Mouse (Mus musculus) ES-E14 (cell line): ENCODE results near the gene Zfp64. TPM values are rescaled to one million over a fixed set of nuclear protein-coding genes. Genes with fewer than 3 reads are reported as not detected.

Source experiments
- DNase-seq: peaks from one replicate; pipeline ENCODE4 v3.0.0-alpha.2; 2013; ENCODE audit warnings: low read depth, low spot score
- H3K27ac ChIP-seq: 2 replicates; pipeline ENCODE4 v1.5.1; 2012; ENCODE audit warnings: low read depth, mild to moderate bottlenecking, low read length, moderate library complexity, mixed read lengths; ENCODE audit not compliant: poor library complexity, insufficient read depth, severe bottlenecking
- H3K36me3 ChIP-seq: 2 replicates; pipeline ENCODE4 v1.6.1; 2012; ENCODE audit warnings: mild to moderate bottlenecking, low read length, moderate library complexity, mixed read lengths; ENCODE audit not compliant: control insufficient read depth, poor library complexity, insufficient read depth, severe bottlenecking
- H3K4me1 ChIP-seq, 2 experiments: fragments of 150-350 bp in 1 of 2; sonication (generic) in 1 of 2; 2 replicates each; pipeline ENCODE4 v1.6.1; 2012; ENCODE audit warnings: low read length in 2 of 2, mild to moderate bottlenecking in 1 of 2, mixed read lengths in 1 of 2; ENCODE audit not compliant: control insufficient read depth in 2 of 2, insufficient read depth in 2 of 2, poor library complexity in 1 of 2
- H3K4me3 ChIP-seq, 2 experiments: fragments of 150-350 bp in 1 of 2; sonication (generic) in 1 of 2; 2 replicates each; pipeline ENCODE4 v1.5.1; 2012; ENCODE audit warnings: low read length in 2 of 2, low read depth in 1 of 2, mild to moderate bottlenecking in 1 of 2, mixed read lengths in 1 of 2; ENCODE audit not compliant: insufficient read depth in 1 of 2, poor library complexity in 1 of 2, severe bottlenecking in 1 of 2
- H3K9ac ChIP-seq: 2 replicates; pipeline ENCODE4 v1.6.1; 2012; ENCODE audit warnings: low read depth, mild to moderate bottlenecking, low read length, mixed read lengths; ENCODE audit not compliant: poor library complexity, insufficient read depth, severe bottlenecking
- H3K9me3 ChIP-seq: fragments of 150-350 bp; sonication (generic); 2 replicates; pipeline ENCODE4 v1.6.1; 2012; ENCODE audit warnings: low read depth, mild to moderate bottlenecking, low read length; ENCODE audit not compliant: control insufficient read depth, insufficient read depth
- CHD2 ChIP-seq: IDR thresholded peaks from 2 replicates; pipeline ENCODE4 v1.6.1; 2014; ENCODE audit warnings: mild to moderate bottlenecking, low read depth, low read length, inconsistent platforms
- HCFC1 ChIP-seq: IDR thresholded peaks from 2 replicates; pipeline ENCODE4 v1.6.1; 2012; ENCODE audit warnings: low read length, inconsistent platforms, borderline replicate concordance; ENCODE audit not compliant: insufficient read depth
- MAFK ChIP-seq: IDR thresholded peaks from 2 replicates; pipeline ENCODE4 v1.6.1; 2014; ENCODE audit warnings: mild to moderate bottlenecking, low read depth, low read length, inconsistent platforms; ENCODE audit not compliant: insufficient read depth
- ZC3H11A ChIP-seq: IDR thresholded peaks from 2 replicates; pipeline ENCODE4 v1.6.1; 2012; ENCODE audit warnings: low read depth, mild to moderate bottlenecking, inconsistent platforms, low read length, borderline replicate concordance
- ZNF384 ChIP-seq: IDR thresholded peaks from 2 replicates; pipeline ENCODE4 v1.6.1; 2012; ENCODE audit warnings: low read depth, low read length, inconsistent platforms
- in situ Hi-C, 2 experiments: fragments of 600-800 bp; cut with MboI; formaldehyde crosslinking; loops; one replicate each; pipeline ENCODE4 v1.15.1; 2025; ENCODE audit warnings: low sequenced_read_pairs in 2 of 2, inconsistent platforms in 1 of 2; ENCODE audit not compliant: unreplicated experiment in 2 of 2
- total RNA-seq: library from RNA; depleted of rRNA; stranded (reverse); fragments of 300-350 nt; gene quantifications from 2 replicates; pipeline ENCODE4 v1.2.3, GENCODE M21; 2012

Zfp64 gene
- total RNA-seq, 1 experiment = 54.4 TPM

- H3K9ac ChIP-seq = no peak overlapping the region
- no peak for TF ChIP-seq ZNF384
- no peak for TF ChIP-seq HCFC1
- DNase-seq = no peak
- H3K4me3 ChIP-seq = no peak overlapping the region
- in situ Hi-C loops = loop anchor here in 1 of 2 experiments (25.0 kb wide), 1 partner anchor 630 kb away; no protein-coding TSS in a partner anchor
- peaks cover 0 to 10% of the 10 kb centered on the region in 2 experiments; a peak in 2 of 4 replicates for H3K4me1 ChIP-seq
- no peaks in the 10 kb centered on the region for H3K9me3 ChIP-seq
- H3K36me3 ChIP-seq = no peaks in the 10 kb centered on the region
- H3K27ac ChIP-seq = no peak overlapping the region
Observed at GRCm38 (mm10) chr2:168892057-168892456, 63.3 kb downstream of the Zfp64 start.

GRCm38 (mm10) chr2:168884641-168885040 lies 70.7 kb downstream of the Zfp64 start:
- H3K27ac ChIP-seq = no peak overlapping the region
- TF ChIP-seq HCFC1 = no peak
- no peak for TF ChIP-seq CHD2
- TF ChIP-seq ZC3H11A = no peak
- TF ChIP-seq ZNF384 = no peak
- no peak for TF ChIP-seq MAFK
- H3K4me1 ChIP-seq = 0 out of 4 replicates have a peak, but pooled peaks cover 2 to 3% of the 10 kb centered on the region in 2 experiments
- no peaks in the 10 kb centered on the region for H3K9me3 ChIP-seq
- in situ Hi-C loops = loop anchor here in 1 of 2 experiments (25.0 kb wide), 1 partner anchor 622 kb away; no protein-coding TSS in a partner anchor
- H3K4me3 ChIP-seq = no peak overlapping the region
- no peak overlapping the region for H3K9ac ChIP-seq
- no peak for DNase-seq
- no peaks in the 10 kb centered on the region for H3K36me3 ChIP-seq

- in situ Hi-C loops = loop anchor here in 1 of 2 experiments (25.0 kb wide), 1 partner anchor 621 kb away; no protein-coding TSS in a partner anchor
Observed at GRCm38 (mm10) chr2:168882997-168883396, 72.4 kb downstream of the Zfp64 start.

GRCm38 (mm10) chr2:168881927-168882326 lies 73.5 kb downstream of the Zfp64 start:
- no peak overlapping the region for H3K4me3 ChIP-seq
- peaks cover 2 to 3% of the 10 kb centered on the region in 2 experiments; a peak in 1 of 4 replicates for H3K4me1 ChIP-seq
- no peak overlapping the region for H3K9ac ChIP-seq
- no peak overlapping the region for H3K27ac ChIP-seq
- H3K9me3 ChIP-seq = no peaks in the 10 kb centered on the region
- TF ChIP-seq ZC3H11A = no peak
- no peak for TF ChIP-seq ZNF384
- no peak for TF ChIP-seq MAFK
- no peak for TF ChIP-seq HCFC1
- no peak for TF ChIP-seq CHD2
- no peaks in the 10 kb centered on the region for H3K36me3 ChIP-seq
- in situ Hi-C loops = loop anchor here in 1 of 2 experiments (25.0 kb wide), 1 partner anchor 620 kb away; no protein-coding TSS in a partner anchor
- DNase-seq = no peak

More at GRCm38 (mm10) chr2:168882997-168883396, 72.4 kb downstream of the Zfp64 start:
- Histone ChIP-seq H3K27ac (no peak overlapping the region), H3K9ac (no peak overlapping the region), H3K4me1 (peaks cover 2 to 3% of the 10 kb centered on the region in 2 experiments; a peak in 1 of 4 replicates), H3K4me3 (no peak overlapping the region), H3K9me3 (no peaks in the 10 kb centered on the region), H3K36me3 (no peaks in the 10 kb centered on the region)
- no peak for TF ChIP-seq HCFC1
- TF ChIP-seq ZNF384 = no peak
- TF ChIP-seq CHD2 = no peak
- no peak for TF ChIP-seq ZC3H11A
- TF ChIP-seq MAFK = no peak
- DNase-seq = no peak

GRCm38 (mm10) chr2:168879573-168879972 lies 75.8 kb downstream of the Zfp64 start:
- Histone ChIP-seq H3K27ac (no peak overlapping the region), H3K4me3 (no peak overlapping the region), H3K9me3 (no peaks in the 10 kb centered on the region), H3K36me3 (no peaks in the 10 kb centered on the region), H3K4me1 (peaks cover 0 to 1% of the 10 kb centered on the region in 2 experiments; a peak in 1 of 4 replicates), H3K9ac (no peak overlapping the region)
- no peak for DNase-seq
- no peak for TF ChIP-seq CHD2
- no peak for TF ChIP-seq MAFK
- TF ChIP-seq ZC3H11A = 0 out of 2 replicates have a peak, but pooled peaks have one; percentile 6
- no peak for TF ChIP-seq HCFC1
- peak; percentile 43; the same call in 1 of the 2 replicates for TF ChIP-seq ZNF384
- in situ Hi-C loops = loop anchor here in 1 of 2 experiments (25.0 kb wide), 1 partner anchor 617 kb away; no protein-coding TSS in a partner anchor
